Mouse (Mus musculus) stomach, postnatal 0 days (tissue): Measurements from ENCODE around the gene Tkt. TPM values are rescaled to one million over a fixed set of nuclear protein-coding genes. Genes with fewer than 3 reads are reported as not detected.

Experiments
- ATAC-seq: fragments of 200-750 bp; cut with Nextera tagmentation; 2 replicates; pipeline ENCODE4 v1.8.0; 2017; ENCODE audit not compliant: low FRiP score, low TSS enrichment
- DNase-seq: peaks from one replicate; pipeline ENCODE4 v3.0.0-alpha.2; 2016; ENCODE audit warnings: low spot score
- H3K27ac ChIP-seq: fragments of 300-500 bp; sonication (generic); replicated peaks from 2 replicates; pipeline ENCODE4 v1.5.1; 2014; ENCODE audit warnings: mild to moderate bottlenecking, control low read depth
- H3K27me3 ChIP-seq: fragments of 300-500 bp; sonication (generic); 2 replicates; pipeline ENCODE4 v1.6.1; 2014; ENCODE audit warnings: low read length; ENCODE audit not compliant: control insufficient read depth, insufficient read depth
- H3K36me3 ChIP-seq: fragments of 300-500 bp; sonication (generic); 2 replicates; pipeline ENCODE4 v1.6.1; 2014; ENCODE audit warnings: low read length, mixed read lengths; ENCODE audit not compliant: control insufficient read depth, insufficient read depth
- H3K4me1 ChIP-seq: fragments of 300-500 bp; sonication (generic); replicated peaks from 2 replicates; pipeline ENCODE4 v1.6.1; 2014; ENCODE audit warnings: antibody characterized with exemption; ENCODE audit not compliant: control insufficient read depth, insufficient read depth
- H3K4me2 ChIP-seq: fragments of 300-500 bp; sonication (generic); replicated peaks from 2 replicates; pipeline ENCODE4 v1.6.1; 2014; ENCODE audit warnings: low read depth, mild to moderate bottlenecking, control low read depth, moderate library complexity
- H3K4me3 ChIP-seq: fragments of 300-500 bp; sonication (generic); 2 replicates; pipeline ENCODE4 v1.5.1; 2014; ENCODE audit warnings: low read depth, low read length, control low read depth
- H3K9ac ChIP-seq: fragments of 300-500 bp; sonication (generic); 2 replicates; pipeline ENCODE4 v1.6.1; 2014; ENCODE audit warnings: mild to moderate bottlenecking, low read length, control low read depth, mixed read lengths
- H3K9me3 ChIP-seq: fragments of 300-500 bp; sonication (generic); 2 replicates; pipeline ENCODE4 v1.6.1; 2016; ENCODE audit warnings: low read length; ENCODE audit not compliant: control insufficient read depth
- CTCF ChIP-seq: IDR thresholded peaks from 2 replicates; pipeline ENCODE4 v1.5.1; 2016; ENCODE audit warnings: antibody characterized with exemption, low read depth, mild to moderate bottlenecking, moderate library complexity
- EP300 ChIP-seq: optimal IDR thresholded peaks from 2 replicates; pipeline ENCODE3; 2016; ENCODE audit warnings: antibody characterized with exemption
- WGBS: fragments of 180-500 bp; shearing (Covaris S2); extraction: QIAGEN DNeasy Blood & Tissue Kit; methylation state at CpG from one replicate; pipeline ENCODE4 v1.1.7; 2014; 5-methylcytosine and 5-hydroxymethylcytosine counted together
- polyA plus RNA-seq: library from polyadenylated mRNA; unstranded; fragments of >200 nt; fragmentation: Nextera tagmentation; extraction: Ambion mirVana; gene quantifications from 2 replicates; pipeline ENCODE4 v1.2.1, GENCODE M21; 2015

The Tkt gene
- polyA plus RNA-seq, 1 experiment from 2014 or later: 200 TPM

DNA sequence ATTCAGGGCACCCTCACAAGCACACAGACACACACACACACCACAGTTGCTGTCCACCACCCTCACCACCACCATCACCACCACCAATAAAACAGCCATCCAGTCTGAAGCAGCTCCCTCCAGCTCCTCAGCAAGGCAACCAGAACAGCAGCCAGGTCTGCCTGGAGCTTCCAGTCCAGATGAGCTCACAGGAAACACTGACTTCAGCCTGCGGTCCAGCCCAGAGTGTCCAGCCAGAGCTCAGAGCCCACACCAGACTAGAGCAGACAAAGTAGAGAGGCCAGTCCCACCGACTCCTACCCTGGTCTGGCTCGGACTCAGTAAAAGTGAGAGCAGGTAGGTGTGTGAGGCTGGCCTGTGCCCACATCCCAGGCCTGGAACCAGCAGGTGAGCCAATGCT lies 62.8 kb downstream of the Tkt start:
- WGBS: 79% methylated on average over 3 of the region's 3 CpGs
- TF ChIP-seq CTCF: no peak
- no peak for TF ChIP-seq EP300
- Histone ChIP-seq H3K9me3 (no peaks in the 10 kb centered on the region), H3K4me1 (0 out of 2 replicates have a peak, but pooled peaks cover 2% of the 10 kb centered on the region), H3K4me3 (no peak overlapping the region), H3K27me3 (no peaks in the 10 kb centered on the region), H3K27ac (no peak overlapping the region), H3K9ac (0 out of 2 replicates have a peak overlapping the region, but pooled peaks have one; percentile 27), H3K36me3 (peaks cover 13% of the 10 kb centered on the region; the same call in 1 of the 2 replicates), H3K4me2 (no peak overlapping the region)
- DNase-seq (no peak), ATAC-seq (no peak)

GRCm38 (mm10) chr14:30612523-30612922 lies 64.4 kb downstream of the Tkt start:
- Histone ChIP-seq H3K9ac (no peak overlapping the region), H3K4me1 (0 out of 2 replicates have a peak, but pooled peaks cover 2% of the 10 kb centered on the region), H3K9me3 (no peaks in the 10 kb centered on the region), H3K27me3 (no peaks in the 10 kb centered on the region), H3K27ac (no peak overlapping the region), H3K4me3 (no peak overlapping the region), H3K4me2 (no peak overlapping the region), H3K36me3 (peaks cover 9% of the 10 kb centered on the region; the same call in 1 of the 2 replicates)
- DNase-seq (peak; percentile 86), ATAC-seq (peak; percentile 60)
- TF ChIP-seq CTCF: peak; percentile 95
- no peak for TF ChIP-seq EP300
- WGBS: 22% methylated on average over 7 of the region's 7 CpGs

DNA sequence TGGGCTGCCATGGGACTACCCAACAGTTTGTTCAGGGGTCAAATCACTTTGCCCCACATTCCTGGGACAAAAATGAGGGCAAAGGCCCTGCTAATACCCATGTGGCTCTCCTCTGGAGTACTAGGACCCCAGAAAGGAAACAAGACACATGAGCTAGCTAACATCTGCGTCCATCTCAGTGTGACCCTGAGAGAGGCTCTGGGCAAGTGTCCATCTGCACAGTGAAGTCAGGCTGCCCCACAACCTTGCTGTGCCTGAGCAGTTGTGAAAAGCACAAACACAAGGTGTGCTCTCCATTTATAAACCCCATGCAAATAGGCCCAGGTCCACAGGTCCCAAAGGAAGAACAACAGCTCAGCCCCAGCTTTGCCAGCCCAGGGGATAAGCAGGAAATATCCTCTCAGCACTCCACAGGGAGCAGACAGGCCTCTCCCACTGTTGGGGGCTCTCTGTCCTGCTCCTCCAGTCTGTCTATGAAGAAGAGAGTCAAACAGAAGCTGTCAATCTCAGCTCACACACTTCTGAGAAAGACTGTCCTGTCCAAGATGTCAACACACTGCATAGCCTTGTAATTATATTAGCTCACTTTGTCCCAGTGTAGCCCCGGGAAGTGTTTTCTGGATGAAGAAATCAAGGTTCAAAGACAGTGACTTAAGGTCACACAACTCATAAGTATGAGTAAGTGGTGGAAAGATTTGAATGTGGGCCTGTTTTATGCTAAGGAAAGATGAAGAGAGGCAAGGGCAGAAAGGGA lies 65.0 kb downstream of the Tkt start:
- Histone ChIP-seq H3K4me1 (0 out of 2 replicates have a peak, but pooled peaks cover 2% of the 10 kb centered on the region), H3K4me2 (no peak overlapping the region), H3K9ac (no peak overlapping the region), H3K27me3 (no peaks in the 10 kb centered on the region), H3K9me3 (no peaks in the 10 kb centered on the region), H3K4me3 (no peak overlapping the region), H3K36me3 (peaks cover 9% of the 10 kb centered on the region; the same call in 1 of the 2 replicates), H3K27ac (no peak overlapping the region)
- no peak for TF ChIP-seq CTCF
- TF ChIP-seq EP300: no peak
- WGBS: 74% methylated on average over 2 of the region's 2 CpGs
- DNase-seq: no peak
- ATAC-seq: no peak

DNA sequence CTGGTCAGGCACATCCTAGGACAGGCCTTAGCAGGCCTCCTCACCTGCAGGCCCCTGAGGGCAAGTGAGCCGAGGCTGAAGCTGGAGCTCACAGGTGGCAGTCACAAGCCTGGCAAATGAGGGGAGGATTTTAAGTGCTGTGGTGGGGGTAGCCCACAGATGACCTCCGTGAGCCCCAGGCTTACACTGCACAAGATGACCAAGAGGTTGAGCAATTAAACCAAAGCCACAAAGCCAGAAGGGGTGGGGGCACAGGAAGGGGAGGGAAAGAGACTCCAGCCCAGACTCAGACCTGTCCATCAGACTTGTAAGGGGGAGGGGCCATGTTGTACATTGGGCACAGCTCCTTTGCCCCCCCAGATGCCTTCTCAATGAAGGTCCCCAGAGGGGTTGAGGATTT lies 68.6 kb downstream of the Tkt start:
- Histone ChIP-seq H3K36me3 (no peaks in the 10 kb centered on the region), H3K27me3 (no peaks in the 10 kb centered on the region), H3K27ac (no peak overlapping the region), H3K9me3 (no peaks in the 10 kb centered on the region), H3K4me3 (no peak overlapping the region), H3K9ac (no peak overlapping the region), H3K4me2 (no peak overlapping the region), H3K4me1 (0 out of 2 replicates have a peak, but pooled peaks cover 2% of the 10 kb centered on the region)
- no peak for TF ChIP-seq EP300
- no peak for TF ChIP-seq CTCF
- WGBS: 62% methylated on average over 2 of the region's 2 CpGs
- DNase-seq (no peak), ATAC-seq (no peak)

DNA sequence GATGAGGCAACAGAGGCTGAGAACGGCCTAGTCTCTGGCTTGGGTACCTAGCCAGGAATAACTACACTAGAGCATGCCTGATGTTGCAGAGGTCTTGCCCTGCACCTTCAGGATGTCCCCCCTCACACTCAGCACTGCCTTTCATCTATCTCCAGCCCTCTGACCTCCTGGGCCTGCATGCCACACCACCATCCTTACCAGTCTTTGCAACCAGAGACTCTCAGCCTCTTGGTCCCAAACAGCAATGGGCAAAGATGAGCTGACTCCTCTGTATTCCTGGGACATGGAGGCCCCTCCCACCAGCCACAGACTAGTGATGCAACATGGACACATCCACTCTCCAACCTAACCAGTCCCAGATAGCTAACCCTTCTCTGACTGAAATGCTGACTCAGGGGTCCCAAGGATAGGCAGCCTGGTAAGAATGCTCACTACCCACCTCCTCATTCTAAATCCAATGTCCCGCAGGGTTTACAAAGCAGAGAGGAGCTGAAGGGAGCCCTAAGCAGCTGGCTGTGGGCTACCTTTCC lies 70.7 kb downstream of the Tkt start:
- no peak overlapping the region for H3K4me2 ChIP-seq
- ATAC-seq (no peak), DNase-seq (no peak)
- H3K4me3 ChIP-seq: no peak overlapping the region
- 95% methylated on average over 2 of the region's 2 CpGs for WGBS
- no peaks in the 10 kb centered on the region for H3K36me3 ChIP-seq
- H3K9me3 ChIP-seq: no peaks in the 10 kb centered on the region
- no peak overlapping the region for H3K9ac ChIP-seq
- no peak overlapping the region for H3K27ac ChIP-seq
- peaks cover 2% of the 10 kb centered on the region; the same call in 1 of the 2 replicates for H3K4me1 ChIP-seq
- no peaks in the 10 kb centered on the region for H3K27me3 ChIP-seq
- TF ChIP-seq EP300 (no peak), CTCF (no peak)
